Mouse (Mus musculus) lung, postnatal 0 days (tissue): Measurements from ENCODE around the gene Dusp18.

ENCODE experiments used
- CTCF ChIP-seq: IDR thresholded peaks from 2 replicates; pipeline ENCODE4 v1.5.1; 2016; ENCODE audit warnings: antibody characterized with exemption, mild to moderate bottlenecking
- EP300 ChIP-seq: IDR thresholded peaks from 2 replicates; pipeline ENCODE4 v1.6.1; 2016; ENCODE audit warnings: antibody characterized with exemption, mild to moderate bottlenecking, control low read depth

DNA sequence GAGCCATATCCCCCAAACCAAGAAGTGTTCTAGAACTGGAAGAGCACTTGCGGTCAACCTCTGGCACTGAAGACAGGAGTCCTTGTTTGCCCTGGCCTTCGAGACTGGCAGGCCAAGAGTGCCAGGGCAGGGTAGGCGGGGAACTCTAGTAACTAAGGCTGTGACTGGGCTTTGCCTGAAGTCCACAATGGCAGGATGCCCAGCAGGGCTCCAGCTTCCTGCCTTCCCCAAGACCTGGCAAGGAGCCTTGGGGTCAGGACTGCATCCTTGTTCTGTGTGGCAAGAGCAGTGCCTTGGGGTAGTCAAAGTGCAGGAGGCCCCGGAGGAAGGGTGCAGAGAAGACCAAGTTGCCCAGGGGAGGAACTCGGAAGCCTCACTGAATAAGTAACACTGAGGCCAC lies 8.0 kb downstream of the Dusp18 start:
- TF ChIP-seq CTCF, result no peak
- 0 out of 2 replicates have a peak, but pooled peaks have one; percentile 30 for TF ChIP-seq EP300
